Mouse (Mus musculus): Measurements from ENCODE around the gene BC016579.

GRCm38 (mm10) chr16:45641301-45641700 is 12.6 kb downstream of the BC016579 start:
- TF ChIP-seq GATA1 (IDR thresholded peaks at IDR 0.05; ENCODE audit: low read length) = no peak
- no peak for TF ChIP-seq TAL1 (IDR thresholded peaks at IDR 0.05; ENCODE audit: low read length)

Measured in erythroblast, embryonic 14.5 days (primary cell).